Mouse (Mus musculus) gastrocnemius, adult 2 months (tissue): ENCODE data around the gene Brip1. TPM values are rescaled to one million over a fixed set of nuclear protein-coding genes. Genes with fewer than 3 reads are reported as not detected.

ENCODE experiments used
- DNase-seq: peaks from one replicate; pipeline ENCODE4 v3.0.0; 2022
- H3K27ac ChIP-seq: fragments of 200-600 bp; 2 replicates; pipeline ENCODE4 v1.8.1; 2022; ENCODE audit warnings: mild to moderate bottlenecking
- H3K4me3 ChIP-seq: fragments of 200-600 bp; 2 replicates; pipeline ENCODE4 v1.8.1; 2022; ENCODE audit warnings: mild to moderate bottlenecking, moderate library complexity
- CTCF ChIP-seq: fragments of 200-600 bp; IDR thresholded peaks from 2 replicates; pipeline ENCODE4 v1.8.1; 2022; ENCODE audit warnings: antibody characterized with exemption, mild to moderate bottlenecking, moderate library complexity
- intact Hi-C: fragments of 180-260 bp; cut with DNase I; formaldehyde crosslinking; loops from one replicate; pipeline ENCODE4 v1.15.1; 2025
- total RNA-seq, 2 experiments: library from RNA; stranded (reverse); gene quantifications; 2 replicates each; pipeline ENCODE4 v1.2.3; 2021

Gene Brip1
- total RNA-seq, 2 experiments from 2014 or later, result 0.03 TPM; not detected in 1

GRCm38 (mm10) chr11:86175833-86176232 is 25.2 kb downstream of the Brip1 start:
- intact Hi-C loops, result no loop called here
- DNase-seq, result no peak
- no peak for TF ChIP-seq CTCF
- Histone ChIP-seq H3K27ac (no peak overlapping the region), H3K4me3 (no peak overlapping the region)

GRCm38 (mm10) chr11:86174173-86174572 is 26.8 kb downstream of the Brip1 start:
- no peak overlapping the region for H3K27ac ChIP-seq
- no peak overlapping the region for H3K4me3 ChIP-seq
- peak; percentile 58 for DNase-seq
- intact Hi-C loops, result loop anchor here (5.0 kb wide), 3 partner anchors 202 to 702 kb away; no protein-coding TSS in a partner anchor
- TF ChIP-seq CTCF, result peak; percentile 83

GRCm38 (mm10) chr11:86170743-86171142 is 30.2 kb downstream of the Brip1 start:
- H3K27ac ChIP-seq, result no peak overlapping the region
- intact Hi-C loops, result loop anchor here (5.0 kb wide), 3 partner anchors 198 to 698 kb away; no protein-coding TSS in a partner anchor
- H3K4me3 ChIP-seq, result no peak overlapping the region
- no peak for TF ChIP-seq CTCF
- DNase-seq, result no peak

DNA sequence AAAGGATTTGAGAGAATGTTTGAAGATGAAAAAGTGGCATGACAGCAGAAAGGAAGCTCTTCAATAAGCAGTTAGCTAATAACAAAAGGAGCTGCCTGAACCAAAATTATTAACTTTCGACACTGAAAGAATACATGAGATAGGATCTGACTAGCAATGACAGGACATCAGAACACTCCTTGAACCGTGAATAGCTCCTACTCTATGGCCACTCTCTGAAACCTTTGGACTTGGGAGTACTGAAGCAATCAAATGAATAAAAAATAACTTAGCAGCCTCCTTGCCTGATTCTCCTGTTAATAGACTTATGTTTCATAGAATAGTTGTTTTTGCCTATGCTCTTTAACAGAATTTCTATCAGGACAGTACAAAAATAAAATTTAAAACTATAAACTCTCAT is 40.7 kb downstream of the Brip1 start:
- DNase-seq, result no peak
- Histone ChIP-seq H3K4me3 (no peak overlapping the region), H3K27ac (no peak overlapping the region)
- intact Hi-C loops, result no loop called here
- TF ChIP-seq CTCF, result no peak

DNA sequence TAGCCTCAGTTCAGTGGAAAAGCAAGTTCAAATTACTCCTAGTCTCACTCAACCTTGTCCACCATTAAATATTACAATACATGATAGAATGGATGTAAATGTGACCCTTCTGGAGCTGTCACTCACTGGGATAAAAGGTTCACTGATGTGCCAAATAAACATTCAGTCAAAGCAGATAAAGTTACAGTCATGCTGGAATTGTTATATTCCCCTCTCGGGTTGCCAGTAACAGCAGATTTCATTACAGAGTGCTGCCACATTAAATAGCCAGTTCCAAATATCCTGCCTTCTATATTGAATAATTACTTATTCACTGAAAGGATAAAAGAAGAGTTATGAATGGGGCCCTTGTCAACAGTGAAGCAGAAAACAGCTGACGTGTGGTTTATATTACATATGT is 42.0 kb downstream of the Brip1 start:
- no peak for DNase-seq
- no peak for TF ChIP-seq CTCF
- intact Hi-C loops, result no loop called here
- Histone ChIP-seq H3K27ac (no peak overlapping the region), H3K4me3 (no peak overlapping the region)

DNA sequence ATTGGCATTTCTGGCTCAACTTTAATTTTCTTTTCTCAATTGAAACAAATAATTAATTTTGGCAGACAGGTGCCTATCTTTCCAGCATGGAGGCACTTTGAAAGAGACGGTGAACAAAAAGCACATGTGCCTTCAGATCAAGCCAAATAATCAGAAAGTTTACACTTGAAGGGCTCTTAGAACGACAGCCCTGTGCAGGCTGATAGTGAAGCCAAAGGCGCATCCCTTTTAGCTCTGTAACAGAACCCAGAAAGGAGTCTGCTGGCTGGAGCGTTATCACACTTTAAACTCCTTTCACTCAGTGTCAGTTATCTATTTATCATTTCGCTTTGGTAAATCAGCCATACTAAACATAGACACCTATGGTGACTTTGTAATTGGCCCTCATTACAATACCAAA is 45.4 kb downstream of the Brip1 start:
- Histone ChIP-seq H3K27ac (no peak overlapping the region), H3K4me3 (no peak overlapping the region)
- no peak for DNase-seq
- intact Hi-C loops, result no loop called here
- TF ChIP-seq CTCF, result no peak

DNA sequence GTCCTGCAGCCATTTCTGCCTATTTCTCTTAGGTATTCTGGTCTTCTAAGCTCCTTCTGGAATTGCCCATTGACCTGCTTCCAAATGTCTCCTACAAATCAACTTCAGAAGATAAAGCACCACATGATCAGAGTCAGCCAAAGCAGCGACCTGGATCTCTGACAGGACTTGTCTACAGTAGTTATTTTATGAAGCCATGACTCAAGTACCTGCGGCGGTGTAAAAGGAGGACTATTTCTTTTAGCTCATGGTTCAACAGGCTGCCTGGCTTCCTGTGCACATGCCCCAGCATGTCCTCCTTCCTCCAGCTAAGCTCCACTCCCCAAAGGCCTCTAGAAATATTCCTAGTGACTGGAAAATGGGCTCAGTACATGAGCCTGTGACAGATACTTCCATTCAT is 69.7 kb downstream of the Brip1 start:
- Histone ChIP-seq H3K4me3 (no peak overlapping the region), H3K27ac (no peak overlapping the region)
- TF ChIP-seq CTCF, result no peak
- intact Hi-C loops, result no loop called here
- DNase-seq, result no peak

DNA sequence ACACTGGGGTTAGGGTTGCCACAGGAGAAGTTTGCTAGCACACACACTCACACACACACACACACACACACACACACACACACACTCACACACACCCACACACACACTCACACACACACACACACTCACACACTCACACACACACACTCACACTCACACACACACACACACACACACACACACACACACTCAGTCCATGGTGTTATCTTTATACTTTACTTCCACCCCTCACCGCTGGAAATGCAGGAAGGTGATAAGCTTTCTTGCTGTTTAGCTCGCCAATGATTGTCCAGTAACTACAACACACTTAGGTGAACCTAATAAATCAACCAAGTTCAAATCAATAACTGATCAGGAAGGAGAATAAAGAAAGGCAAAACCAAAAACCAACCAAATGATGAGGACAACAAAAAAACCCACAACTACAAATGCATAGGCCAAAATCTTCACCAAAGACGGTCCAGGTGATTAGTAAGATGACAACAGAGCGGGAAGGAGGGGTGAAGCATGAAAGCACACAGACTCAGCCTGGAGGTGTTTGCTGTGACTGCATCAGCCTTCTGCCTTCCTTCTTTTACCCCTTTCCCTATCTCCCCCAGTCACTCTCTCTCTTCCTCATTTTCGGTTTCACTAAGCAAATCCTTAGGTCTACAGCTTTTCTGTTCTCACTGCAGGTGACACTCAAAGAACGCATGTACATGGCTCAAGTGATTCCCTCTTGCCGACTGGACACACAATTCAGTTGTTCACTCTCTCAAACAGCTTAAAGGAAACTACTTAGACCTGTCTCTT is 83.7 kb downstream of the Brip1 start:
- intact Hi-C loops, result no loop called here
- no peak overlapping the region for H3K4me3 ChIP-seq
- DNase-seq, result no peak
- no peak overlapping the region for H3K27ac ChIP-seq
- TF ChIP-seq CTCF, result no peak

DNA sequence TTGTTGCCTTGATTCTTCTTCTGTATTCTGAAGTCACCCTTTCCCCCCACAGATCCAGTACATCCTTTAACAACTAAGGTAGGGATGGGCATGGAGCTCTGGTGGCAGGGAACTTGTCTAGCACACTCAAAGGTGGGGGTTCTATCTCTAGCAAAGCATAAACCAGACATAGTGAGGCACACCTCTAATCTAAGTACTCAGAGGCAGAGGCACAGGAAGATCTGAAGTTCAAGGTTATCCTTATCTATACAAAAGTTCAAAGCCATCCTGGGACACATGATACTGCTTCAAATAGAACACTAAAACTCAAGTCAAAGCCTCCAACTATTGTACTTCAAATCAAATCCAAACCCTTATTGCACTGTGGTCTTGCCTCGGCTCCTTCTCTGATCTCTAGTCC is 85.0 kb downstream of the Brip1 start:
- no peak for DNase-seq
- Histone ChIP-seq H3K27ac (no peak overlapping the region), H3K4me3 (no peak overlapping the region)
- intact Hi-C loops, result no loop called here
- TF ChIP-seq CTCF, result no peak

- no peak for DNase-seq
- intact Hi-C loops, result no loop called here
- Histone ChIP-seq H3K27ac (no peak overlapping the region), H3K4me3 (no peak overlapping the region)
- TF ChIP-seq CTCF, result no peak
These were observed 93.7 kb downstream of the Brip1 start for GRCm38 (mm10) chr11:86107276-86107675.

DNA sequence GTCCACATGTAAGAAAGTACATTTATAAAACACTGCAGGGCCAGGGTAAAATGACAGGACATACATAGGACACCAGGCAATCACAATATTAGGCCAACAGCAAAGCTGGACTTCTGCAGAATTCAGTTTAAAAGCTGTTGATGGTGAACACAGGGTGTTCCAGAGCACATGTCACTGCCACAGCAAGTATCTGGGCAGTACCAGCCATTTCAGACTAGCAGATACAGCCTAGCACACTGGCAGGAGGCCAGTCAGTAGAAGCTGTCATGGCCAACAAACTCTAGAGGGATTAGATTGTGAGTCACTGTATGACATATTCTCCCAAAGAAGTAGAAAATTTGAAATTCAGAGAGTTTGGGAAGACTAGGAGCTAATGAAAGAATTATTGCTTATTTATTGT is 94.4 kb downstream of the Brip1 start:
- no peak for TF ChIP-seq CTCF
- Histone ChIP-seq H3K27ac (no peak overlapping the region), H3K4me3 (no peak overlapping the region)
- intact Hi-C loops, result no loop called here
- DNase-seq, result peak; percentile 19

- Histone ChIP-seq H3K27ac (no peak overlapping the region), H3K4me3 (no peak overlapping the region)
- intact Hi-C loops, result no loop called here
- no peak for DNase-seq
- TF ChIP-seq CTCF, result no peak
These were observed 99.8 kb downstream of the Brip1 start for GRCm38 (mm10) chr11:86101191-86101590.

DNA sequence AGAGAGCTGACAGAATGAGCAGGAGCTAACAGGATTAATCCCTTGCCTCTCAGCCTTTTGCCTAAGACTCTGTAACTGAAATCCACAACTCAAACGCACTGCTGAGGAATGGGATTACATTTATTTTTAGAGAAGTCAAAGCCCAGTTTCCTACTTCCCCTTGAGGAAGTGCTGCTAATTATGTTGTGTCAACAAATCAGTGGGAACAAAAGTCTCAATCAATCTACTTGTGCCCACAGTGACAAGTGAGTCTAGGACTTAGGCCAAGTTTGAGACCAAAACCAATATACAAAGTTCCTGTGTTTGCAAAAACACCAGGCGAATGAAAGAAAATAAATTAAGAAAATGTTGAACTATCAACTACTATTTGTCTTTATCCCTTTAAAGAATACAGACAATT is 101.7 kb downstream of the Brip1 start:
- Histone ChIP-seq H3K27ac (no peak overlapping the region), H3K4me3 (no peak overlapping the region)
- intact Hi-C loops, result no loop called here
- no peak for DNase-seq
- TF ChIP-seq CTCF, result no peak

- TF ChIP-seq CTCF, result no peak
- no peak overlapping the region for H3K4me3 ChIP-seq
- no peak overlapping the region for H3K27ac ChIP-seq
- no peak for DNase-seq
- intact Hi-C loops, result no loop called here
These were observed 112.2 kb downstream of the Brip1 start for GRCm38 (mm10) chr11:86088815-86089214.
